Mouse (Mus musculus) T-helper 1 cell (primary cell): ENCODE results near the gene 1700025G04Rik.
"Not testable (repeated sequence)": the region's sequence is repeated elsewhere in the genome, so short reads cannot be mapped to it uniquely, and the experiment has no call there.

Experiments used
- in situ Hi-C: fragments of 300-600 bp; cut with MboI, MseI; formaldehyde crosslinking; loops from one replicate; pipeline ENCODE4 v1.15.1; 2025; ENCODE audit warnings: high pct_unique_total_duplicates

Gene 1700025G04Rik

GRCm38 (mm10) chr1:151855561-151855960 lies 234.4 kb downstream of the 1700025G04Rik start:
- in situ Hi-C loops, result no loop called here

DNA sequence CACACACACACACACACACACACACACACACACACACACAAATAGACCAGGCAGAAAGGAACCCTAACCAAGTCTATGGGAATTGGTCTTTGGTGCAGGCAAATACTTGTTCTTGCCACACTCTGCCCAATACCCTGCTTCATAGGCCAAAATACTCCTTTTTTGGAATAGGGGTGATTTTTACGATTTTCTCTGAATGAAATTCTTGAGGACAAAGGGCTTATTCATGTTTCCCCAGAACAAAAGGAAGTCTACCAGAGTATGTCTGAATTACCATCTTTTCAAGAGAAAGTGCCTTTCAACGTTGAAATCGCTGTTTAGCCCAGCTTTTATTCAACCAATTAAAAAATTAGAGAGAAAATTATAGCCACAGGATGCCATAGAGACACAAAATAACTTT lies 237.9 kb downstream of the 1700025G04Rik start:
- in situ Hi-C loops, result no loop called here

GRCm38 (mm10) chr1:151851051-151851848 lies 238.7 kb downstream of the 1700025G04Rik start:
- in situ Hi-C loops, result no loop called here

GRCm38 (mm10) chr1:151849993-151850608 lies 239.8 kb downstream of the 1700025G04Rik start:
- in situ Hi-C loops, result no loop called here

DNA sequence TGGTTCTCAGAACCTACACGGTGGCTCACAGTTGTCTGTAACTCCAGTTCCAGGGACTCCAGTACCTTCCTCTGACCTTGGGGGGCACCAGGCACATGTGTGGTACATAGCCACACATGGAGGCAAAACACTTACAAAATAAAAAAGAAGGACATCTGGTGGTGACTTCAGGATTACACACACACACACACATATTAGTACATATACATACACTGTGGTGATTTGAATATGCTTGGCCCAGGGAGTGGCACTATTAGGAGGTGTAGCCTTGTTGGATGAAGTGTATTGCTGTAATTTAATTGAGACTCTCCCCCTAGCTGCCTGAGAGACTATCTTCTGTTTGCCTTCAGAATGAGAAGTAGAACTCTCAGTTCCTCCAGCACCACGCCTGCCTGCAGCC lies 241.6 kb downstream of the 1700025G04Rik start:
- in situ Hi-C loops, result no loop called here

DNA sequence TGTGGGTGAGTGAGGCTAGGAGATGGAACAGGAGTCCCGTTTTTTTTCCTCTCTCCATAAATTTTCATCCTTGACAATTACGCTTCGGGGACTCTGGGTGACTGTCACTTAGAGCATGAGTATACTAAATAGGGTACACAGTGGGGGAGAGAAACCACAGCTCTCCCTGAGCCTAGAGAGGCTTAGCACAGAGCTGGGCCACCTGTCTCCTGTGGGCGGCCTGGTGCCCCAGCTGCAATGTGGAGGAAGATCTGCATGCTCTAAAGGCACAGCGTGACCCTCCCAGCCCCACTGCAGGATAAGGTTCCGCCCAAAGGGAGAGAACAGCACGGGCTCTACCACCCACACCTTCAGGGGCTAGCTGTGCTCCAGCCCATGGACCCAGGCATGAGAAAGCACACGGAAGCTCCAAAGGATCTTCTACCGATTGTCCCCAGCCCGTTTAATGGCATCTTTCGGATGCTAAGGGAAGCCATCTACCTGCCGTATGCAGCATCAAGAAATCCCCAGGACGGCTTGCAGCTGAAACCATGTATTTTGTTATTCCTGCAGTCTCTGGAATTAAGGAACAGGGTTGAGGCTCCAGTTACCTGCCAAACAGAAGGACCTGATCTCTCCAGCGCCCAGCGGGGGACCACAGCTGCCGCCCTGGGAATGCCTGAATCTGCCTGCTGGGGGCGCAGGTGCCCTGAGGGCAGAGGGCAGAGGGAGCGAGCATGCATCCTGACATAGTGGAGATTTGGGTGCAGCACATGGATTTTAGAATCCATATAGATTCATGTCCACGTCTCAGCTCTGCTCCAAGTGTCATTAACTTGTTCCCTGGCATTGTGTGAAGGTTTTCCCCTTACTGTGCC lies 243.8 kb downstream of the 1700025G04Rik start:
- in situ Hi-C loops, result no loop called here

DNA sequence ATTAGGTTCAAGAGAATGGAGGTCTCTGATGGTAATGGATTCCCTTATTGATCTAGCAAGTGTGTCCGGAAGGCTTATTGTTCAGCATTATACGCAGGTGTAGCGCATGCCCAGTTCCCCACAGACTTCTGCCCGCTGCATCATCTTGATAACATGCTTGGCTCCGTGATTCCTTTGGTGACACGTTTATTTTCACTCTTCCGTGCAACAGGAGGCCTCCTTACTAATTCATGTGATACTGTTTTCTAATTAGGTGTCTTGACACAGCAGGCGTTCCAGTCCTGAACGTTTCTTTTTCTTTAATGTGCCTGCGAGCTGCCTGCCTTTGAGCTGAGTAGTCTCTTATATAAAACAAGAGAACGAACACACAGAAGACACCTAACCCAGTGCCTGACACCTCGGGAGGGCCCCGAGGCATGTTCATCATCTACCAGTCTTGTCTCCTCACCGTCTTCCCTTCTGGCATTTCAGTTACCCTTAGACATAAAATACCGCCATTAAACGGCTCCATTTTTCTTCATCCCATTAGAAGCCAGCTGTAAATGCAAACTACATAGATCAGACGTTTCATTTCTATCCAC lies 244.6 kb downstream of the 1700025G04Rik start:
- in situ Hi-C loops, result no loop called here

DNA sequence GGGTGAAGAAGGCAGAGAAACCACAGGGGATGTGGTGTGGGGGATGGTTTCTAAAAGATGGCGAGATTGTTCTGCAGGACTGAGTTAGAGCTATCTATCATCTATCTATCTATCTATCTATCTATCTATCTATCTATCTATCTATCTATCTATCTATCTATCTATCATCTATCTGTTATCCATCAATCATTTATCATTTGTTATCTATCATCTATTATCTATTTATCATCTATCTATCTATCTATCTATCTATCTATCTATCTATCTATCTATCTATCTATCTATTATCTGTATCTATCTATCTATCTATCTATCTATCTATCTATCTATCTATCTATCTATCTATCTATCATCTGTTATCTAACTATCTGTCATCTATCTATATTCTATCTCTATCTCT lies 249.6 kb downstream of the 1700025G04Rik start:
- in situ Hi-C loops, result not testable (repeated sequence)

DNA sequence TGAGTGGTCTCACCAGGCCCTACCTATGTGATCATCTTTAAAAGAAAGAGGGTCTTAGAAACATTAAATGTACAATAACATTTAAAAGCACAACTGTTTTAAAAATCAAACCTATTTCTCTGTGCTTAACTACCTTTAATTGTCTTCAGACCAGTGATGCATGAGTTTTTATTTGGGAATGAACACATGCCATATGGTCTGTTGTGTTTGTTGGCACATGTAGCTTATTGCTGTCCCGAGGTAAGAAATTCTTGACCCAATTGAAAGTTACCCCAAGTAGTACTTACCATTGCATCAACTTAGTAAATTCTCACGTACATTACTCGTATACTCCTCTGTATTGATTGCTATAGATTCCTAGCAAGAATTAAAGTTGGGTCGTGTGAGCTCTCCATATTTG lies 254.7 kb downstream of the 1700025G04Rik start:
- in situ Hi-C loops, result no loop called here

DNA sequence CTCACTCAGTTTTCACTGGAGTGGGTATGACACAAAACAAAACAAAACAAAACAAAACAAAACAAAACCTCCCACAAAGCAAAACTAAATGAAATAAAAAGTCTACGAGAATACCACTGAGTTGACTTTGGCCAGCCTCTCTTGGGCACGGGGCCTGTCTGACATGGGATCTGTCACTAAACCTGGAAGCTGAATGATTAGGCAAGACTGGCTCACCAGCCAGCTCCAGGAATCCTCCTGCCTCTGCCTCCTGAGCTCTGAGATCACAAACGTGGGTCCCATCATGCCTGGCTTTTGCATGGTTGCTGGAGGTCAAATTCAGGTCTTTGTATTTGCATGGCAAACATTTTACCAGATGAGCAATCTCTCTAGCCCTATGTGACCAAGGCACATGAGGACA lies 258.1 kb downstream of the 1700025G04Rik start:
- in situ Hi-C loops, result no loop called here

GRCm38 (mm10) chr1:151825065-151825464 lies 264.9 kb downstream of the 1700025G04Rik start:
- in situ Hi-C loops, result loop anchor here (5.0 to 10.0 kb wide), 2 partner anchors 550 to 687 kb away; no protein-coding TSS in a partner anchor

DNA sequence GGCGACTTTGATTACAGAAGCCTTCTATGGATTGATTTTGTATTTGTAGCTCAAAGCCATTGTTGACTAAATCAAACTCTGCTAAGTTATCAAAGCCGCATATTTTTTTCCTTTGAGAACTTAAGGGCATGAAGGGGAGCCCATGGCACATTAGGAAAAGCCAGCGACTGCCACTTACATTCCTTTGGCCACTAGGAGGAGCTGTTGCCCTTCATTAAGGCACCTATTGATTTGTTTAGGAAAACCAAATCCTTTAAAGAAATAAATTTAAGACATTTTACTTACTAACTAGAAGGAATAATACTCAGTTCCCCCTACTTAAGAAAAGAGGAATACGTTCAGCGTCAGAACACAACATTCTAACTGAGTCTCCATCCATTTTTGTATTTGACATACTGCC lies 269.5 kb downstream of the 1700025G04Rik start:
- in situ Hi-C loops, result loop anchor here (10.0 kb wide), 1 partner anchor 554 kb away; no protein-coding TSS in a partner anchor

- in situ Hi-C loops, result no loop called here
Measured at GRCm38 (mm10) chr1:151819190-151819589, 270.7 kb downstream of the 1700025G04Rik start.

GRCm38 (mm10) chr1:151816051-151816450 lies 273.9 kb downstream of the 1700025G04Rik start:
- in situ Hi-C loops, result no loop called here

DNA sequence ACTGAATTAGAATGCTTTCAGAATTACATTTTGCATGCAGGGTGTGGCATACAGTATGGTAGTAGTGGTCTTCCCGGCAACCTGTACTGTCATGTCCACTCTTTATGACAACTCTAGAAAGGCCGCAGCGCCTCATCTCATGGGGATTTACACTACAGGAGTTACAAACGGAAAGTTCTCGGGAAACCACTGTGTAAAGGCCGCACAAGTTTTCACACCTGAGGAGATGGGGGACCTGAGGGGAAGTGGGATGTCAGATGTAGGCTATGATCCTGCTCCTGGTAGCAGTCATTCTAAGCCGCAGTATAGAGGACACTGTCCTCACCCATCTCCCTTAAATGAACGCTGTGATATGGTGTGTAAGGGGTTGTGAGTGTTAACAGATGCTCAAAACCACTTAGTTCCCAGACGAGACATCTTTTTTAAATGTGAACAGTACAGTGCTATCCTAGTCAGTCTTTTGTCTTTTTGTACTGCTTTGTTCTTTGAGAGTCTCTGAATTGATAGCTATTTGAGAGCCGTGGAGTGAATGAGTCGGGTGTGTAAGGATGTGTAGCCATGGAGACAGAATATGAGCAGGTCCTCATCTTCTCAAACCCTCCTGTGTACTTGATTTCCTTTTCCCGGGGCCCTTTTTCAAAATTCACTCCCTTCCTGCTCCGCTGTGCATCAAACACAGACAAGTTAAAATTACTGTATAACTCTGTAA lies 277.8 kb downstream of the 1700025G04Rik start:
- in situ Hi-C loops, result no loop called here

DNA sequence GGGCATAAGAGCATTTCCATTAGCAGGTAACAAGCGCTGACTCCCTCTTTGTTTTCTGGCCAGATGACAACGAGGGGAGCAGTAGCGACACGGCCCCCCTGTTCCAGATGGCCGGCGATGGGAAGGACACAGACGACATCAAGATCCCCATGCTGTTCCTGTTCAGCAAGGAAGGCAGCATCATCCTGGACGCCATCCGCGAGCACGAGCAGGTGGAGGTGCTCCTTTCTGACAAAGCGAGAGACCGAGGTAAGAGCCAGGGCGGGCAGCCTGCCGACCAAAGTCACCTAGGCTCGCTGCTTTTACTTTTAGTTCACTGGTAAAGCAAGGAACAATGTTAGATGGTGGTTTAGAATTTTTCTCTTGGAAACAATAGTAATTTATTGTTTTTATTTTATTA lies 278.5 kb downstream of the 1700025G04Rik start:
- in situ Hi-C loops, result no loop called here

DNA sequence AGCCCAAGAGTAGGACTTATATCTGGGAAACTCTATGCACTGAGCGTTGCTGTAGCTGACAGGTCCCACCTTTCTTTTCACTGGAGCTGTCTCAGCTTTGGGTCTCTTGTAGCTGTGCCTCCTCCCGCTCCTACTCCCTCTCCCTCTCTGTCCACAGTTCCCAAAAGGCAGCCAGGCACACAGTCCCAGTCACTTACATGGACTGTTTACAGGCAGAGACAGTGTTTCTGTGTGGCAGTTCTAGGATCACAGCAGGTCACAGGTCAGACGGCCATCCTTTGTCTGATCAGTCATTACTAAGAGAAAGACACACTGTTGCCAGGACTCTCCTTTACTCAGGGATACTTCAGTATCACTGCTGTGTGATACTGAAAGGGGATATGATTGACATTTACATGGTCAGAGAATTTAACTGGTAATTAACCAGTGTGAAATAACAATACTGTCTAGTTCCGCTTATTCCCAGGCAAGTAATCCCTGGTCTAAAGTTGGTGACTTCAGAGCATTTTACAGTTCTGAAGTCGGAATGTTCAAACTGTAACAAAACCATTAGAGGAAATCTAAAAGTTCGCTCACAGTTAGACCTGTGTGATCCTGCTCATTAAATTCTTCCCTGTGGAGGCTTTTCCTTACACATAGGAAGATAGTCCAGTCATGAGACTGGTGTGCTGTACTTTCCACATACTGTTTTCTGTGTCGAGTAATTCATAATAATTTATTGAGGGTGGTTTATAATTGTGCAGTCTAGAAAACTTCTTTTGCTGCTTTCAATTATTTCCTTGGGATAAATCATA lies 279.1 kb downstream of the 1700025G04Rik start:
- in situ Hi-C loops, result no loop called here

DNA sequence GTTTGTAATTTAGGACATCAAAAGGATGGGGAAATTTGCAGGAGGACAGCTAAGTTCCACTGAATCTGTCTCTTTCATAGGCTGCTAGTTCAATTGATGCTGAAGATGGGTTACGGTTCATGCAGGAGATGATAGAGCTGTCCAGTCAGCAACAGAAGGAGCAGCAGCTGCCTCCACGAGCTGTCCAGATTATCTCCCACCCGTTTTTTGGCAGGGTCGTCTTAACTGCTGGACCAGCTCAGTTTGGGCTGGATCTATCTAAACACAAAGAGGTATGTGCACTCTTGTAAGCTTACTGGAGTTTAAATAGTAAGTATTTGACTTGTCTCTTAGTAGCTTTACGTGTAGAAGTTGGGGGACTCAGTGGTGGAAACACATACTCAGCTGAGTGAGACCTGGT lies 282.6 kb downstream of the 1700025G04Rik start:
- in situ Hi-C loops, result no loop called here

- in situ Hi-C loops, result not testable (repeated sequence)
Measured at GRCm38 (mm10) chr1:151802795-151803194, 287.1 kb downstream of the 1700025G04Rik start.
